Mouse (Mus musculus) embryonic facial prominence, embryonic 12.5 days (tissue): ENCODE results near the gene Enpep. TPM values are rescaled to one million over a fixed set of nuclear protein-coding genes. Genes with fewer than 3 reads are reported as not detected.

Experiments
- ATAC-seq: fragments of 200-750 bp; cut with Nextera tagmentation; 2 replicates; pipeline ENCODE4 v1.8.0; 2017; ENCODE audit not compliant: insufficient number of reproducible peaks, insufficient read depth, low FRiP score, low TSS enrichment
- H3K27ac ChIP-seq: fragments of 300-500 bp; sonication (generic); 2 replicates; pipeline ENCODE4 v1.5.1; 2016; ENCODE audit warnings: mild to moderate bottlenecking
- H3K27me3 ChIP-seq: fragments of 300-500 bp; sonication (generic); 2 replicates; pipeline ENCODE4 v1.6.1; 2016; ENCODE audit warnings: mild to moderate bottlenecking, moderate library complexity
- H3K36me3 ChIP-seq: fragments of 300-500 bp; sonication (generic); 2 replicates; pipeline ENCODE4 v1.6.1; 2016; ENCODE audit warnings: mild to moderate bottlenecking
- H3K4me1 ChIP-seq: fragments of 300-500 bp; sonication (generic); 2 replicates; pipeline ENCODE4 v1.6.1; 2016
- H3K4me2 ChIP-seq: fragments of 300-500 bp; sonication (generic); replicated peaks from 2 replicates; pipeline ENCODE4 v1.6.1; 2016; ENCODE audit warnings: mild to moderate bottlenecking, moderate library complexity
- H3K4me3 ChIP-seq: fragments of 300-500 bp; sonication (generic); 2 replicates; pipeline ENCODE4 v1.5.1; 2016; ENCODE audit warnings: mild to moderate bottlenecking
- H3K9ac ChIP-seq: fragments of 300-500 bp; sonication (generic); 2 replicates; pipeline ENCODE4 v1.6.1; 2016; ENCODE audit warnings: mild to moderate bottlenecking, moderate library complexity
- H3K9me3 ChIP-seq: fragments of 300-500 bp; sonication (generic); 2 replicates; pipeline ENCODE4 v1.6.1; 2016; ENCODE audit warnings: mild to moderate bottlenecking, moderate library complexity
- WGBS: fragments of 180-500 bp; shearing (Covaris S2); methylation state at CpG from one replicate; pipeline ENCODE4 v1.1.7; 2016; 5-methylcytosine and 5-hydroxymethylcytosine counted together
- polyA plus RNA-seq: library from polyadenylated mRNA; unstranded; fragments of >200 nt; fragmentation: Nextera tagmentation; extraction: Ambion mirVana; gene quantifications from 2 replicates; pipeline ENCODE4 v1.2.1, GENCODE M21; 2016

The Enpep gene
- polyA plus RNA-seq, 1 experiment from 2014 or later, result 3.7 TPM

- Histone ChIP-seq H3K9me3 (no peaks in the 10 kb centered on the region), H3K9ac (no peak overlapping the region), H3K4me3 (no peak overlapping the region), H3K27me3 (peaks cover 59% of the 10 kb centered on the region), H3K4me2 (peak overlapping the region; percentile 12; the same call in 1 of the 2 replicates), H3K36me3 (no peaks in the 10 kb centered on the region), H3K27ac (no peak overlapping the region), H3K4me1 (0 out of 2 replicates have a peak, but pooled peaks cover 4% of the 10 kb centered on the region)
- WGBS, result 3% methylated on average over 5 of the region's 5 CpGs
- no peak for ATAC-seq
Observed at GRCm38 (mm10) chr3:129227331-129227730, 105.2 kb downstream of the Enpep start.

- H3K4me3 ChIP-seq, result no peak overlapping the region
- H3K27ac ChIP-seq, result no peak overlapping the region
- no peak for ATAC-seq
- H3K4me2 ChIP-seq, result peak overlapping the region; percentile 12; the same call in 1 of the 2 replicates
- peaks cover 65% of the 10 kb centered on the region for H3K27me3 ChIP-seq
- H3K9ac ChIP-seq, result no peak overlapping the region
- no peaks in the 10 kb centered on the region for H3K36me3 ChIP-seq
- 0 out of 2 replicates have a peak, but pooled peaks cover 4% of the 10 kb centered on the region for H3K4me1 ChIP-seq
- no peaks in the 10 kb centered on the region for H3K9me3 ChIP-seq
- 0% methylated on average over 6 of the region's 6 CpGs for WGBS
Observed at GRCm38 (mm10) chr3:129226681-129227080, 105.8 kb downstream of the Enpep start.

- Histone ChIP-seq H3K4me1 (0 out of 2 replicates have a peak, but pooled peaks cover 4% of the 10 kb centered on the region), H3K27ac (no peak overlapping the region), H3K4me3 (no peak overlapping the region), H3K27me3 (peaks cover 74% of the 10 kb centered on the region), H3K4me2 (peak overlapping the region; percentile 24; the same call in 1 of the 2 replicates), H3K9ac (no peak overlapping the region), H3K36me3 (no peaks in the 10 kb centered on the region), H3K9me3 (no peaks in the 10 kb centered on the region)
- WGBS, result 3% methylated on average over 13 of the region's 13 CpGs
- ATAC-seq, result no peak
Observed at GRCm38 (mm10) chr3:129225577-129226289, 106.8 kb downstream of the Enpep start.

- no peak overlapping the region for H3K27ac ChIP-seq
- 0 out of 2 replicates have a peak, but pooled peaks cover 4% of the 10 kb centered on the region for H3K4me1 ChIP-seq
- peak overlapping the region; percentile 14 for H3K4me3 ChIP-seq
- no peaks in the 10 kb centered on the region for H3K36me3 ChIP-seq
- ATAC-seq, result no peak
- 0 out of 2 replicates have a peak overlapping the region, but pooled peaks have one; percentile 7 for H3K9ac ChIP-seq
- peaks cover 72% of the 10 kb centered on the region for H3K27me3 ChIP-seq
- no peaks in the 10 kb centered on the region for H3K9me3 ChIP-seq
- H3K4me2 ChIP-seq, result peak overlapping the region; percentile 24
- under 1% methylated on average over 40 of the region's 40 CpGs for WGBS
Observed at GRCm38 (mm10) chr3:129224806-129225576, 107.5 kb downstream of the Enpep start.

- under 1% methylated on average over 26 of the region's 26 CpGs for WGBS
- H3K4me3 ChIP-seq, result peak overlapping the region; percentile 14
Observed at GRCm38 (mm10) chr3:129223964-129224805, 108.3 kb downstream of the Enpep start.

GRCm38 (mm10) chr3:129223401-129223800 is 109.1 kb downstream of the Enpep start:
- WGBS, result under 1% methylated on average over 6 of the region's 6 CpGs
- ATAC-seq, result no peak
- Histone ChIP-seq H3K36me3 (no peaks in the 10 kb centered on the region), H3K27ac (no peak overlapping the region), H3K9me3 (no peaks in the 10 kb centered on the region), H3K4me3 (no peak overlapping the region), H3K4me2 (peak overlapping the region; percentile 24; the same call in 1 of the 2 replicates), H3K4me1 (0 out of 2 replicates have a peak, but pooled peaks cover 7% of the 10 kb centered on the region), H3K9ac (no peak overlapping the region), H3K27me3 (peaks cover 74% of the 10 kb centered on the region)

More at GRCm38 (mm10) chr3:129223964-129224805, 108.3 kb downstream of the Enpep start:
- H3K9me3 ChIP-seq, result no peaks in the 10 kb centered on the region
- H3K27ac ChIP-seq, result no peak overlapping the region
- H3K9ac ChIP-seq, result no peak overlapping the region
- H3K36me3 ChIP-seq, result no peaks in the 10 kb centered on the region
- H3K4me2 ChIP-seq, result peak overlapping the region; percentile 24
- H3K4me1 ChIP-seq, result 0 out of 2 replicates have a peak, but pooled peaks cover 4% of the 10 kb centered on the region
- no peak for ATAC-seq
- H3K27me3 ChIP-seq, result peaks cover 74% of the 10 kb centered on the region

- Histone ChIP-seq H3K4me3 (no peak overlapping the region), H3K4me1 (0 out of 2 replicates have a peak, but pooled peaks cover 7% of the 10 kb centered on the region), H3K27me3 (peaks cover 74% of the 10 kb centered on the region), H3K9me3 (no peaks in the 10 kb centered on the region), H3K9ac (no peak overlapping the region), H3K27ac (no peak overlapping the region), H3K36me3 (no peaks in the 10 kb centered on the region), H3K4me2 (no peak overlapping the region)
- no peak for ATAC-seq
- 2% methylated on average over 21 of the region's 21 CpGs for WGBS
Observed at GRCm38 (mm10) chr3:129222448-129223290, 109.9 kb downstream of the Enpep start.

- H3K9ac ChIP-seq, result no peak overlapping the region
- WGBS, result 2% methylated on average over 25 of the region's 27 CpGs
- 0 out of 2 replicates have a peak overlapping the region, but pooled peaks have one; percentile 11 for H3K4me2 ChIP-seq
- no peaks in the 10 kb centered on the region for H3K9me3 ChIP-seq
- no peak overlapping the region for H3K4me3 ChIP-seq
- H3K27me3 ChIP-seq, result peaks cover 74% of the 10 kb centered on the region
- 0 out of 2 replicates have a peak, but pooled peaks cover 7% of the 10 kb centered on the region for H3K4me1 ChIP-seq
- H3K27ac ChIP-seq, result peak overlapping the region; percentile 30; the same call in 1 of the 2 replicates
- ATAC-seq, result no peak
- H3K36me3 ChIP-seq, result no peaks in the 10 kb centered on the region
Observed at GRCm38 (mm10) chr3:129221380-129222260, 110.9 kb downstream of the Enpep start.

GRCm38 (mm10) chr3:129220681-129221379 is 111.7 kb downstream of the Enpep start:
- Histone ChIP-seq H3K9ac (no peak overlapping the region), H3K4me3 (no peak overlapping the region), H3K27ac (no peak overlapping the region), H3K4me1 (peaks cover 9% of the 10 kb centered on the region; the same call in 1 of the 2 replicates), H3K9me3 (no peaks in the 10 kb centered on the region), H3K27me3 (peaks cover 66% of the 10 kb centered on the region), H3K4me2 (0 out of 2 replicates have a peak overlapping the region, but pooled peaks have one; percentile 2), H3K36me3 (no peaks in the 10 kb centered on the region)
- 3% methylated on average over 24 of the region's 24 CpGs for WGBS
- ATAC-seq, result no peak
